Mouse (Mus musculus) B cell, adult 2 months (primary cell): Measurements from ENCODE around the gene Gm14288.
"Not testable (repeated sequence)": the region's sequence is repeated elsewhere in the genome, so short reads cannot be mapped to it uniquely, and the experiment has no call there.

Source experiments
- DNase-seq, 2 experiments: peaks; one replicate each; pipeline ENCODE4 v3.0.0; 2022

Gene Gm14288

DNA sequence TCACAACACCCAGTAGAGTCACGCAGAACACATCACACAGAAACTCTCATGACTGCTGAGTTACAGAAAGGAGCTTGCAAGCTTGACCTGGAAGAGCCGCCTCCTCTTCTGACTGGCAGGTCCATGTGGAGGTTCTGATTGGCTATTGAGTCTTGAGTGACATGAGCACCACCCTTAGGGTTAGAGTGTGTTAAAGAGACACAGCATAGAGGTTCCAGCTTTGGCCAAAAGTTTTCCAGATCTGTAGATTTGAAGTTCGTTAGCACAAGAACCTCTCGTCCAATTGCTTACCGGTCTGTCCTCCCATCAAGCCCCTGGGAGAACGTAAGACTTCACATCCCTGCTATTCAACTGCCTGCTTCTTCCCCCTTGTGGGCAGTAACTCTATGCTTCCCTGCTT is at the start of gene Gm14288:
TSS of gene Gm14288 (minus strand) at position 101 of the 400 bp plus-strand sequence.
- DNase-seq = not testable (repeated sequence)

DNA sequence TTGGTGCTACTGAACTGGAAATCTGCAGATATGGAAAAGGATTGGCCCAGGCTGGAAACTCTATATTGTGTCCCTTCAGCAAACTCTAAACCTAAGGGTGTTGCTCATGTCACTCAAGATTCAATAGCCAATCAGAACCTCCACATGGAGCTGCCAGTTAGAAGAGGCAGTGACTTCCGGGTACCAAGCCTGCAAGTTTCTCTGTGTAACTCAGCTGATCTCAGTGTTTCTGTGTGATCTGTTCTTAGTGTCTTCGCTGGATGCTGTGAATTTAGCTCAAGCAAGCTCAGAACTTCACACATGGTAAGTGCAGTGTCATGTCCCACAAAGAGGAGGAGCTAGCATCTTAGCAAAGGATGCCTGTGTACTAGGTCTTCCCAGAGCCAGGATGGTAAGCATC is 59.7 kb downstream of the Gm14288 start, which contains the start of gene Gm2007:
TSS of gene Gm2007 (plus strand) at position 301 of the 400 bp plus-strand sequence.
- not testable (repeated sequence) for DNase-seq
